Mouse (Mus musculus) lung, embryonic 16.5 days (tissue): Measurements from ENCODE around the gene Ldlrad3. TPM values are rescaled to one million over a fixed set of nuclear protein-coding genes. Genes with fewer than 3 reads are reported as not detected.
A peak's percentile ranks its signal among the peaks of the same experiment; 100 is the strongest.

Experiments used
- ATAC-seq: fragments of 200-750 bp; cut with Nextera tagmentation; 2 replicates; pipeline ENCODE4 v1.8.0; 2017; ENCODE audit warnings: low read depth, mild to moderate bottlenecking, moderate library complexity
- H3K27ac ChIP-seq: fragments of 300-500 bp; sonication (generic); 2 replicates; pipeline ENCODE4 v1.5.1; 2014; ENCODE audit warnings: mild to moderate bottlenecking, control low read depth, low read length
- H3K27me3 ChIP-seq: fragments of 300-500 bp; sonication (generic); 2 replicates; pipeline ENCODE4 v1.6.1; 2014; ENCODE audit warnings: low read depth, low read length, mixed read lengths; ENCODE audit not compliant: control insufficient read depth, insufficient read depth
- H3K36me3 ChIP-seq: fragments of 300-500 bp; sonication (generic); 2 replicates; pipeline ENCODE4 v1.6.1; 2014; ENCODE audit warnings: low read length; ENCODE audit not compliant: control insufficient read depth, insufficient read depth
- H3K4me1 ChIP-seq: fragments of 300-500 bp; sonication (generic); replicated peaks from 2 replicates; pipeline ENCODE4 v1.6.1; 2014; ENCODE audit warnings: low read length, mixed read lengths; ENCODE audit not compliant: control insufficient read depth, insufficient read depth
- H3K4me2 ChIP-seq: fragments of 300-500 bp; sonication (generic); 2 replicates; pipeline ENCODE4 v1.6.1; 2014; ENCODE audit warnings: low read depth, low read length, control low read depth
- H3K4me3 ChIP-seq: fragments of 300-500 bp; sonication (generic); 2 replicates; pipeline ENCODE4 v1.5.1; 2014; ENCODE audit warnings: mild to moderate bottlenecking, low read length, control low read depth
- H3K9ac ChIP-seq: fragments of 300-500 bp; sonication (generic); 2 replicates; pipeline ENCODE4 v1.6.1; 2014; ENCODE audit warnings: low read length, control low read depth
- H3K9me3 ChIP-seq: fragments of 300-500 bp; sonication (generic); 2 replicates; pipeline ENCODE4 v1.6.1; 2016; ENCODE audit warnings: low read length; ENCODE audit not compliant: control insufficient read depth
- WGBS: fragments of 180-500 bp; shearing (Covaris S2); extraction: QIAGEN DNeasy Blood & Tissue Kit; methylation state at CpG from one replicate; pipeline ENCODE4 v1.1.7; 2014; 5-methylcytosine and 5-hydroxymethylcytosine counted together
- polyA plus RNA-seq: library from polyadenylated mRNA; unstranded; fragments of >200 nt; fragmentation: Nextera tagmentation; extraction: Ambion mirVana; gene quantifications from 2 replicates; pipeline ENCODE4 v1.2.1, GENCODE M21; 2015

Gene Ldlrad3
- polyA plus RNA-seq, 1 experiment from 2014 or later: 50.0 TPM

- Histone ChIP-seq H3K27ac (no peak overlapping the region), H3K4me1 (peaks cover 34% of the 10 kb centered on the region), H3K36me3 (no peaks in the 10 kb centered on the region), H3K9me3 (no peaks in the 10 kb centered on the region), H3K9ac (no peak overlapping the region), H3K27me3 (no peaks in the 10 kb centered on the region), H3K4me3 (no peak overlapping the region), H3K4me2 (no peak overlapping the region)
- WGBS: 76% methylated on average over 4 of the region's 4 CpGs
- ATAC-seq: no peak
Measured at GRCm38 (mm10) chr2:102153516-102153915, 32.7 kb downstream of the Ldlrad3 start.

GRCm38 (mm10) chr2:102152851-102153250 lies 33.3 kb downstream of the Ldlrad3 start:
- H3K4me3 ChIP-seq: no peak overlapping the region
- H3K9ac ChIP-seq: no peak overlapping the region
- no peaks in the 10 kb centered on the region for H3K27me3 ChIP-seq
- H3K4me2 ChIP-seq: no peak overlapping the region
- no peaks in the 10 kb centered on the region for H3K9me3 ChIP-seq
- WGBS: 84% methylated on average over 5 of the region's 5 CpGs
- no peaks in the 10 kb centered on the region for H3K36me3 ChIP-seq
- ATAC-seq: no peak
- H3K27ac ChIP-seq: no peak overlapping the region
- H3K4me1 ChIP-seq: peaks cover 34% of the 10 kb centered on the region

- Histone ChIP-seq H3K9me3 (no peaks in the 10 kb centered on the region), H3K27me3 (no peaks in the 10 kb centered on the region), H3K27ac (no peak overlapping the region), H3K4me2 (no peak overlapping the region), H3K4me3 (no peak overlapping the region), H3K4me1 (peaks cover 7% of the 10 kb centered on the region), H3K9ac (no peak overlapping the region), H3K36me3 (no peaks in the 10 kb centered on the region)
- no peak for ATAC-seq
- WGBS: 83% methylated on average over 2 of the region's 2 CpGs
Measured at GRCm38 (mm10) chr2:102149058-102149457, 37.1 kb downstream of the Ldlrad3 start.

- no peak for ATAC-seq
- WGBS: 88% methylated on average over 6 of the region's 6 CpGs
- H3K36me3 ChIP-seq: no peaks in the 10 kb centered on the region
- H3K9ac ChIP-seq: no peak overlapping the region
- H3K27me3 ChIP-seq: no peaks in the 10 kb centered on the region
- H3K9me3 ChIP-seq: no peaks in the 10 kb centered on the region
- no peak overlapping the region for H3K27ac ChIP-seq
- H3K4me2 ChIP-seq: no peak overlapping the region
- H3K4me3 ChIP-seq: no peak overlapping the region
- H3K4me1 ChIP-seq: peaks cover 5% of the 10 kb centered on the region
Measured at GRCm38 (mm10) chr2:102148093-102148492, 38.1 kb downstream of the Ldlrad3 start.

- Histone ChIP-seq H3K27ac (no peak overlapping the region), H3K4me2 (no peak overlapping the region), H3K9me3 (no peaks in the 10 kb centered on the region), H3K36me3 (no peaks in the 10 kb centered on the region), H3K4me1 (peaks cover 10% of the 10 kb centered on the region), H3K4me3 (no peak overlapping the region), H3K9ac (no peak overlapping the region), H3K27me3 (no peaks in the 10 kb centered on the region)
- 89% methylated on average over 4 of the region's 4 CpGs for WGBS
- ATAC-seq: no peak
Measured at GRCm38 (mm10) chr2:102147561-102147960, 38.6 kb downstream of the Ldlrad3 start.

- Histone ChIP-seq H3K9me3 (no peaks in the 10 kb centered on the region), H3K4me2 (no peak overlapping the region), H3K27me3 (no peaks in the 10 kb centered on the region), H3K4me3 (no peak overlapping the region), H3K36me3 (no peaks in the 10 kb centered on the region), H3K9ac (no peak overlapping the region), H3K27ac (no peak overlapping the region; the same call in 1 of the 2 replicates), H3K4me1 (peaks cover 16% of the 10 kb centered on the region)
- ATAC-seq: no peak
- WGBS: 76% methylated on average over 8 of the region's 8 CpGs
Measured at GRCm38 (mm10) chr2:102146386-102146785, 39.8 kb downstream of the Ldlrad3 start.

- peaks cover 16% of the 10 kb centered on the region for H3K4me1 ChIP-seq
- H3K27ac ChIP-seq: no peak overlapping the region
- H3K4me2 ChIP-seq: no peak overlapping the region
- H3K36me3 ChIP-seq: no peaks in the 10 kb centered on the region
- no peak overlapping the region for H3K4me3 ChIP-seq
- H3K9ac ChIP-seq: no peak overlapping the region
- WGBS: 78% methylated on average over 3 of the region's 3 CpGs
- H3K27me3 ChIP-seq: no peaks in the 10 kb centered on the region
- no peaks in the 10 kb centered on the region for H3K9me3 ChIP-seq
- no peak for ATAC-seq
Measured at GRCm38 (mm10) chr2:102145036-102145435, 41.1 kb downstream of the Ldlrad3 start.

GRCm38 (mm10) chr2:102144311-102144710 lies 41.9 kb downstream of the Ldlrad3 start:
- Histone ChIP-seq H3K27me3 (no peaks in the 10 kb centered on the region), H3K9me3 (no peaks in the 10 kb centered on the region), H3K4me2 (no peak overlapping the region), H3K9ac (no peak overlapping the region), H3K4me1 (peaks cover 16% of the 10 kb centered on the region), H3K27ac (no peak overlapping the region), H3K4me3 (no peak overlapping the region), H3K36me3 (no peaks in the 10 kb centered on the region)
- no peak for ATAC-seq
- 84% methylated on average over 1 of the region's 1 CpGs for WGBS

- no peak; the same call in 1 of the 2 replicates for ATAC-seq
- peaks cover 29% of the 10 kb centered on the region for H3K4me1 ChIP-seq
- no peaks in the 10 kb centered on the region for H3K27me3 ChIP-seq
- no peak overlapping the region for H3K4me3 ChIP-seq
- H3K27ac ChIP-seq: peak overlapping the region; percentile 68
- H3K9ac ChIP-seq: no peak overlapping the region
- 69% methylated on average over 14 of the region's 14 CpGs for WGBS
- no peaks in the 10 kb centered on the region for H3K36me3 ChIP-seq
- no peaks in the 10 kb centered on the region for H3K9me3 ChIP-seq
- no peak overlapping the region for H3K4me2 ChIP-seq
Measured at GRCm38 (mm10) chr2:102142654-102143271, 43.4 kb downstream of the Ldlrad3 start.
